Mouse (Mus musculus) embryonic facial prominence, embryonic 11.5 days (tissue): ENCODE measurements around the gene Il31ra. TPM values are rescaled to one million over a fixed set of nuclear protein-coding genes. Genes with fewer than 3 reads are reported as not detected.

ENCODE experiments used
- ATAC-seq: fragments of 200-750 bp; cut with Nextera tagmentation; replicated peaks from 2 replicates; pipeline ENCODE4 v1.8.0; 2017; ENCODE audit warnings: low read depth; ENCODE audit not compliant: insufficient number of reproducible peaks, low FRiP score, low TSS enrichment
- DNase-seq: peaks from one replicate; pipeline ENCODE4 v3.0.0-alpha.2; 2015; ENCODE audit warnings: low spot score
- H3K27ac ChIP-seq: fragments of 300-500 bp; sonication (generic); replicated peaks from 2 replicates; pipeline ENCODE4 v1.5.1; 2014; ENCODE audit warnings: mild to moderate bottlenecking, low read depth, low read length, control low read depth
- H3K27me3 ChIP-seq: fragments of 300-500 bp; sonication (generic); 2 replicates; pipeline ENCODE4 v1.6.1; 2014; ENCODE audit warnings: mild to moderate bottlenecking, low read length, moderate library complexity, mixed read lengths; ENCODE audit not compliant: control insufficient read depth, insufficient read depth
- H3K36me3 ChIP-seq: fragments of 300-500 bp; sonication (generic); replicated peaks from 2 replicates; pipeline ENCODE4 v1.6.1; 2014; ENCODE audit warnings: low read depth, mild to moderate bottlenecking, low read length, moderate library complexity, mixed read lengths; ENCODE audit not compliant: control insufficient read depth, insufficient read depth
- H3K4me1 ChIP-seq: fragments of 300-500 bp; sonication (generic); 2 replicates; pipeline ENCODE4 v1.6.1; 2014; ENCODE audit warnings: low read length, mixed read lengths; ENCODE audit not compliant: control insufficient read depth, insufficient read depth
- H3K4me2 ChIP-seq: fragments of 300-500 bp; sonication (generic); 2 replicates; pipeline ENCODE4 v1.6.1; 2014; ENCODE audit warnings: low read depth, mild to moderate bottlenecking, control low read depth, low read length, moderate library complexity
- H3K4me3 ChIP-seq: fragments of 300-500 bp; sonication (generic); 2 replicates; pipeline ENCODE4 v1.5.1; 2014; ENCODE audit warnings: low read depth, low read length, control low read depth
- H3K9ac ChIP-seq: fragments of 300-500 bp; sonication (generic); replicated peaks from 2 replicates; pipeline ENCODE4 v1.6.1; 2014; ENCODE audit warnings: mild to moderate bottlenecking, control low read depth, low read length
- H3K9me3 ChIP-seq: fragments of 300-500 bp; sonication (generic); replicated peaks from 2 replicates; pipeline ENCODE4 v1.6.1; 2016; ENCODE audit warnings: mild to moderate bottlenecking, low read length, inconsistent platforms, mixed read lengths; ENCODE audit not compliant: control insufficient read depth
- WGBS: fragments of 180-500 bp; shearing (Covaris S2); extraction: QIAGEN DNeasy Blood & Tissue Kit; methylation state at CpG from one replicate; pipeline ENCODE4 v1.1.7; 2014; 5-methylcytosine and 5-hydroxymethylcytosine counted together
- polyA plus RNA-seq: library from polyadenylated mRNA; unstranded; fragments of >200 nt; fragmentation: Nextera tagmentation; extraction: Ambion mirVana; gene quantifications from 2 replicates; pipeline ENCODE4 v1.2.1, GENCODE M21; 2014

Il31ra gene
- polyA plus RNA-seq, 1 experiment from 2014 or later, result not detected

GRCm38 (mm10) chr13:112486236-112486635 lies 107.9 kb downstream of the Il31ra start:
- H3K27ac ChIP-seq, result no peak overlapping the region
- 97% methylated on average over 5 of the region's 5 CpGs for WGBS
- H3K4me3 ChIP-seq, result no peak overlapping the region
- no peak overlapping the region for H3K9ac ChIP-seq
- H3K4me2 ChIP-seq, result no peak overlapping the region
- H3K36me3 ChIP-seq, result peaks cover 5% of the 10 kb centered on the region
- no peaks in the 10 kb centered on the region for H3K27me3 ChIP-seq
- no peaks in the 10 kb centered on the region for H3K9me3 ChIP-seq
- H3K4me1 ChIP-seq, result no peaks in the 10 kb centered on the region
- DNase-seq (no peak), ATAC-seq (no peak)

- peaks cover 5% of the 10 kb centered on the region for H3K36me3 ChIP-seq
- H3K27ac ChIP-seq, result no peak overlapping the region
- H3K4me1 ChIP-seq, result no peaks in the 10 kb centered on the region
- H3K9me3 ChIP-seq, result no peaks in the 10 kb centered on the region
- no peak overlapping the region for H3K4me2 ChIP-seq
- WGBS, result 86% methylated on average over 7 of the region's 7 CpGs
- DNase-seq (no peak), ATAC-seq (no peak)
- no peak overlapping the region for H3K9ac ChIP-seq
- no peaks in the 10 kb centered on the region for H3K27me3 ChIP-seq
- H3K4me3 ChIP-seq, result no peak overlapping the region
Measured at GRCm38 (mm10) chr13:112483015-112483414, 111.1 kb downstream of the Il31ra start.

GRCm38 (mm10) chr13:112482525-112482924 lies 111.6 kb downstream of the Il31ra start:
- no peaks in the 10 kb centered on the region for H3K9me3 ChIP-seq
- ATAC-seq, result no peak
- no peak overlapping the region for H3K4me2 ChIP-seq
- DNase-seq, result no peak
- no peak overlapping the region for H3K9ac ChIP-seq
- H3K4me1 ChIP-seq, result no peaks in the 10 kb centered on the region
- peaks cover 5% of the 10 kb centered on the region for H3K36me3 ChIP-seq
- no peak overlapping the region for H3K4me3 ChIP-seq
- no peak overlapping the region for H3K27ac ChIP-seq
- no peaks in the 10 kb centered on the region for H3K27me3 ChIP-seq
- WGBS, result 93% methylated on average over 5 of the region's 5 CpGs

GRCm38 (mm10) chr13:112479926-112480325 lies 114.2 kb downstream of the Il31ra start:
- H3K4me1 ChIP-seq, result no peaks in the 10 kb centered on the region
- H3K4me2 ChIP-seq, result no peak overlapping the region
- H3K36me3 ChIP-seq, result peaks cover 3% of the 10 kb centered on the region; the same call in 1 of the 2 replicates
- no peak overlapping the region for H3K27ac ChIP-seq
- H3K4me3 ChIP-seq, result no peak overlapping the region
- DNase-seq (no peak), ATAC-seq (no peak)
- H3K9ac ChIP-seq, result no peak overlapping the region
- no peaks in the 10 kb centered on the region for H3K9me3 ChIP-seq
- WGBS, result 90% methylated on average over 15 of the region's 15 CpGs
- no peaks in the 10 kb centered on the region for H3K27me3 ChIP-seq

- Histone ChIP-seq H3K4me1 (no peaks in the 10 kb centered on the region), H3K4me2 (no peak overlapping the region), H3K4me3 (no peak overlapping the region), H3K36me3 (peaks cover 3% of the 10 kb centered on the region; the same call in 1 of the 2 replicates), H3K9ac (no peak overlapping the region), H3K27ac (no peak overlapping the region), H3K9me3 (no peaks in the 10 kb centered on the region), H3K27me3 (no peaks in the 10 kb centered on the region)
- WGBS, result 85% methylated on average over 7 of the region's 7 CpGs
- DNase-seq (no peak), ATAC-seq (no peak)
Measured at GRCm38 (mm10) chr13:112479032-112479431, 115.1 kb downstream of the Il31ra start.

- no peak overlapping the region for H3K27ac ChIP-seq
- WGBS, result 82% methylated on average over 21 of the region's 21 CpGs
- no peak overlapping the region for H3K4me3 ChIP-seq
- H3K36me3 ChIP-seq, result 0 out of 2 replicates have a peak, but pooled peaks cover 3% of the 10 kb centered on the region
- no peak for DNase-seq
- no peak for ATAC-seq
- no peaks in the 10 kb centered on the region for H3K9me3 ChIP-seq
- no peak overlapping the region for H3K9ac ChIP-seq
- no peaks in the 10 kb centered on the region for H3K4me1 ChIP-seq
- H3K4me2 ChIP-seq, result no peak overlapping the region
- no peaks in the 10 kb centered on the region for H3K27me3 ChIP-seq
Measured at GRCm38 (mm10) chr13:112473757-112474755, 120.1 kb downstream of the Il31ra start.

GRCm38 (mm10) chr13:112472401-112473023 lies 121.6 kb downstream of the Il31ra start:
- H3K9ac ChIP-seq, result no peak overlapping the region
- H3K27ac ChIP-seq, result no peak overlapping the region
- H3K27me3 ChIP-seq, result no peaks in the 10 kb centered on the region
- no peak overlapping the region for H3K4me2 ChIP-seq
- no peaks in the 10 kb centered on the region for H3K9me3 ChIP-seq
- H3K4me3 ChIP-seq, result no peak overlapping the region
- ATAC-seq (no peak), DNase-seq (no peak)
- H3K36me3 ChIP-seq, result 0 out of 2 replicates have a peak, but pooled peaks cover 3% of the 10 kb centered on the region
- H3K4me1 ChIP-seq, result no peaks in the 10 kb centered on the region
- 88% methylated on average over 18 of the region's 19 CpGs for WGBS

GRCm38 (mm10) chr13:112471201-112471600 lies 123.0 kb downstream of the Il31ra start:
- no peaks in the 10 kb centered on the region for H3K4me1 ChIP-seq
- no peak for ATAC-seq
- no peak overlapping the region for H3K4me2 ChIP-seq
- no peak for DNase-seq
- no peak overlapping the region for H3K4me3 ChIP-seq
- H3K36me3 ChIP-seq, result 0 out of 2 replicates have a peak, but pooled peaks cover 3% of the 10 kb centered on the region
- H3K9ac ChIP-seq, result no peak overlapping the region
- H3K27ac ChIP-seq, result no peak overlapping the region
- H3K27me3 ChIP-seq, result no peaks in the 10 kb centered on the region
- 82% methylated on average over 9 of the region's 9 CpGs for WGBS
- H3K9me3 ChIP-seq, result no peaks in the 10 kb centered on the region
